Mouse (Mus musculus) cerebellum, postnatal 10 days (tissue): ENCODE measurements around the gene Gm49354.
A peak's percentile ranks its signal among the peaks of the same experiment; 100 is the strongest.
"Not testable (repeated sequence)": the region's sequence is repeated elsewhere in the genome, so short reads cannot be mapped to it uniquely, and the experiment has no call there.

Source experiments
- DNase-seq, 2 experiments: peaks; one replicate each; pipeline ENCODE4 v3.0.0; 2021; ENCODE audit warnings: mixed read lengths in 2 of 2

Gm49354 gene

DNA sequence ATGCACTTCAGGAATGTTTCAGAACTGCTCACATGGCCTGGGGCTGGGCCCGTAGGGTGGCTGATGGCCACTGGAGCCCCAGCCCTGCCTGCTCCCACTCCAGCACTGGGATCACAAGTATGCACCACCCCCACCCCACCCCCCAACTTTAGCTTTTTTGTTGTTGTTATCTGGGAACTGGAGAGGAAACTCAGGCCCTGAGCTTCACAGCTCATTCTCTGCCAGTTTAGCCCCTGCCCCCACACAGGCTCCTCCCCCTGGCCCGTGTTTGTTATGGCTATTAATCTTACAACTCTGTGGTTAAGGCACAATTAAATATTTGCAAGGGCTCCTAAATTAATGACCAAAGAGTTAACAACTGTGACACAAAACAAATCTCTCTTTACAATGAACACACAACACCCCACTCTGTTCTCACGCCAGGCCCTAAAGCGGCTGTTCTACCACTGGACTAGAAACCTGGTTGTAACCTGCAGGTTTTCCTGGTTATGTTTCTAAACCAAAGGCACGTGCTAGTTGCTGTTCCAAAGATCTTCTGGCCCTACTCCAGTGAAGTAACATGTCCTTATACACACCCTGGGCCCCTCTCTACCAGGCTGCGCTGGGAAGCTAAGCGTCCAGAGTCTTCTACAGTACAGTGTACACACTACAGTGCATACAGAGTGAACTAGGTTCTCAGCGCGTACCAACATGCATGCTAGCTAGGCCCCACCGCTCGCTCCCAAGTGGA lies 15.1 kb downstream of the Gm49354 start:
- DNase-seq = no peak

DNA sequence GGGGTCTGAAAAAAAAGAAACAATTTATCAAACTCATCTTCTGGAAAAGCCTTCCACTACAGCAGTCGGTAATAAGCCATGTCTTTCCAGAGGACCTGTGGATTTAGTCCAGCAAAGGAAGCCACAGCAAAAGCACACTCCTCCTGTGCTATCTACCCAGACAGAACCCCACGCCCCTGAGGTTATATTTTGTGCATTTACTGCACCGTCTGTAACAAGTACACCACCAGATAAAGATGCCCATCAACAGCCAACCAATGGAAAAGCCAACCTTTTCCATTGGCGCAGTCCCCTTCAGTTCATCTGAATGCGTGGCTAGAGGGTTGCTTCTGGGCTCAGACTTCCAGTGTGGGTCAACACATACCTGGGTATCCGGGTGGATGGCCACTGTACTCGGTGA lies 19.3 kb downstream of the Gm49354 start:
- DNase-seq = no peak

DNA sequence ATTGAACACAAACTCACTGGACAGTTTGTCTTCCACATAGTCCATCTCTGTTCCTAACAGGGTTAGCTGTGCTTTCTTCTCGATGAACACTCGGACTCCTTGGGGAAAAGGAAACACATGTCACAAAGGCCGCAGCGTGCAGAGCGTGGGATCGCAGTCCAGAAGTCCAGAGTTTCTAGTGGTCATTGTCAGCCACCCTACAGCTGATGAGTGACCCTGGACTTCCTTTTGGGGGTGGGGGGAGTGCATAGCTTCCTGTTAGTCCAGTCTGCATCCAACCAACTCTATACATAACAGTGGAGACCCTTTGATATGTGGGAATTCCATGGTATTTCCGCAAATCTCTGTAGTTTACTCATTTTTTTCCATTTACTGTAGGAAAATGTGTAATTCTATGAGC lies 25.1 kb downstream of the Gm49354 start:
- no peak for DNase-seq

DNA sequence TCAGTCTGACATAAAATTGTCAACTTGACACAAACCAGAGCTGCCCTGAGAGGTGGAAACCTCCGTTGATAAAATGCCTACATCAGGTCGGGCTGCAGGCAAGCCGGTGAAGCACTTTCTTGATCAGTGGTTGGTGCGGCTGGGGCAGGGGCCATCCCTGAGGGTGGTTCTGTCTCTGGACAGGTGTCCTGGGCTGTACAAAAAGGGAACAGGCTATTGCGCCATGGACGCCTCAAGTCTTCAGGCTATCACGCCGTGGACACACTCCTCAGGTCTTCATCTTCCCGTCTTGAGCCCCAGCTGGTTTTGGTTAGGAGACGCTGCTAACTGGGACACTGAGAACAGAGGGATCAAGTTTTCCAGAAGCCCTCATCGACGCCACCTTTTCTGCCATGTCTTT lies 31.7 kb downstream of the Gm49354 start:
- DNase-seq = no peak

DNA sequence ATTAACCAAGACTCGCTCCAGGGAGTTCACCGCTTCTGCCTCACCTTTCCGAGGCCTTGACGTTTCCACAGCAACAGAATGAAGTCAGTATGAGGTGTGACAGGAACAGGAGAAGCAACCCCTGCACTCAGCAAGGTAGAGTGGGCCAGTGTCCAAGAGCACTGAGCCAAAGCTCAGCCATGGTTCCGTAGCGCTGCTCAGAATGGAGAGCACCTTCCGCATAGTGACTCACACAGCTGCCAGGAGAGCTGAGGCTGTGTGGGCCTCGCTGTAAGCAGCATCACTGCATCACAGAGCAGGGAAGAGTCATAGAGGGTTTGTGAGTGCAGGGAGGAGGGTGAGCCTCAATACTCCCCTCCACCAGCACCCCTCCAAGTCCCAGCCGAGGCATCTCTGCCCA lies 35.3 kb downstream of the Gm49354 start, which contains the start of gene 1700014D04Rik:
Gene 1700014D04Rik, minus strand, starts transcription at position 42 of the 400 bp plus-strand sequence.
- DNase-seq = peak; percentile 40 to 44

DNA sequence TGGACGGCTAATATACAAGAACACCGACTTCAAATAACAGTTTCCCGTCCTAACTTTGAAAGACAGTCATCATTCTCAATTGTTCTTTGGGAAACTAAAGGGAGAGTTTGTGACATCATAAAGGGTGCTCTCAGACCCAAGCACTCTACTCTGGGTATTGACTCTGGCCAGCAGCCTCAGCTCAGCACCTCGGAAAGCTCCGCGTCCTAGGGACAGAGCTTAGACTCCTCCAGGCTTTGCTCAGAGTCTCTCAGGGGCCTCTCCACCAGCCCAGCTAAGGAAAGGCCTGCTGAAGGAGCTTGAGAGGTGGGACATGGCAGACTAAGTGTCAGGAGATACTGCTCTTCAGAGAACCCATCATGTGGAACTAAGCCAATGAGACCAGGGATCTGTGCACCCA lies 35.9 kb downstream of the Gm49354 start:
- DNase-seq = no peak

DNA sequence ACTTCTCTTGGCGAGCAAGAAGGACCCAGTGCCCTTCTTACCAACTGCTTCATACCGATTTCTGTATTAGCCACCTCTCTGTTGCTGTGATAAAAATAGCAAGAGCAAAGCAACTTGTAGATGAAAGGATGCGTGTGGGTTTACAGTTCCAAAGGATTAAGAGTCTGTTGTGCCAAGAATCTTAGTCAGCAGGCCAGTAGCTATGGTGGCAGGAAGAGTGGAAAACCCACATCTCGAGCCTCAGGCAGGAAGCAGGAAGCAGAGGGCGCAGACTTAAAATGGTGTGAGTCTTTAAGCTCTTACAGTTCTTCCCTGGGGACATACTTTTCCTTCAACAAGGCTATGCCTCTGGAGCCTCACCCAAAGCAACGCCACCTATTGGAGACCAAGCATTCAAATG lies 36.6 kb downstream of the Gm49354 start:
- no peak for DNase-seq

DNA sequence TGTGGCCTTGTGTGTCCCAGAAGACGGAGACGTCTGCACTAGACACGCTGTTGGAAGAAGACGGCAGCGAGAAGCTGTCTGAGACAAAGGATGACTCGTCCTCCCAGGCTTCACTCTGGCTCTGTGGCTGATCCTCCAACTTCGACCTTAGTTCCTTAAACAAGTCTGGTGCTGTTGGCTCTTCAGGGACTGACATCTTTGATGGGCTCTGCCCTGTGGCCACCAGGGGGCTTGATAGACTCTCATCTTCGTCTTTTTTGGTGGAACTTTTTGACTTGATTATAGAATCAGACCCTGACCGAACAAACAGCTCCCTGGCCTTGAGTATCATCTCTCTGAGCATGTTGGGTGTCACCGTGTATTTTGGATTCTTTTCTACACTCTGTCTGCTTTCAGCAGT lies 40.3 kb downstream of the Gm49354 start:
- DNase-seq = no peak

DNA sequence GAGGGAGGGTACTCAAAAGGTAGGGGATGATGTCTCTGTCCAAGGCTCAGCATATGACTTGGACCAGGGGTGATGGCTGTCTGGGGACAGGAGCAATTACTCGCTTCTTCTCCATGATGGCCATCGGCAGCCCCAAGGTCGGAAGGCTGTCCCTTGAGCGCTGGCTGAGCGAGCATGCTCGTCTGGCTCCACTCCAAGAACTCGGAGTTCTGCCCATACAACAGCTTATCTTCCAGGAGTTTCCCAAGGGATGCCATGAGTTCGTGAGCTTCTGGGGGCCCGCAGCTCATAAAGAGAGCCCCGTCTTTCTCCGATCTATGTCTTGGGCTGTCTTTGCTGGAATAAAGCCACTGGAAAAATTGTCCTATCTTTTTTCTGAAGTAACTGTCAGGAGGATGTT lies 40.9 kb downstream of the Gm49354 start:
- DNase-seq = peak; percentile 45 to 46

DNA sequence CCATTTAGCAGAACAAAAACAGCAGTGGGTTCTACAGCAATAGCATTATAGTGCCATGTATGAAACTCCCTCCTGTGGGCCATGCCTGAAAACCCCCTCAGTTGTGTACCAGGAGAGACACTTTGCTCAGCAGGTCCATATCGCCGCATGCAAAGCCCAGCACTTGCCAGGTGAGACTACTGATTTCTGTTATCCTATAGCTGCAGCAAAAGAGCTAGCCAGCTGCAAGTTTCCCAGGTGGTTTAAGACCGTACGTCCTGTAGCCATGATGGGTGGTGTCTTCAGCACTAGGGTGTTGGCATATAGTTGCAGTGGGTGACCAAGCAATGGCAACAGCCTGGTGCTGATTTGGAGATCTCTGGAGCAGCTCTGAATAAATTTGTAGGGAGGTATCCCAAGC lies 42.6 kb downstream of the Gm49354 start:
- DNase-seq = no peak

DNA sequence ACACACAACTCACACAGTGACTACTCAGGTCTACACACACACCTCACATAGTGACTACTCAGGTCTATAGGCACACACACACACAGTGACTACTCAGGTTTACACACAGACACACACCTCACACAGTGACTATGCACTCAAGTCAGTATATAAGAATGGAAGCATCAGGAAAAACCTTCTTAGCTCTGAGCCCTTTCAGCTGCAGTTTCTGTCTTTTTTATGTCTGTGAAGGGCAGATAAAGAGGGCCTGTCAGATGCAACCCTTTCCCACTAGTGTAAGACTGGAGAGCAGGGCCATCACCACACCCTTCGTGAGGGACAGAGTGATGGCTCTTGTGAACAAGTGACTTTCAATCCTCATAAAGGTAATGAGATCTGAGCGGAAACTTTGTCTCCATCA lies 43.6 kb downstream of the Gm49354 start:
- DNase-seq = no peak

DNA sequence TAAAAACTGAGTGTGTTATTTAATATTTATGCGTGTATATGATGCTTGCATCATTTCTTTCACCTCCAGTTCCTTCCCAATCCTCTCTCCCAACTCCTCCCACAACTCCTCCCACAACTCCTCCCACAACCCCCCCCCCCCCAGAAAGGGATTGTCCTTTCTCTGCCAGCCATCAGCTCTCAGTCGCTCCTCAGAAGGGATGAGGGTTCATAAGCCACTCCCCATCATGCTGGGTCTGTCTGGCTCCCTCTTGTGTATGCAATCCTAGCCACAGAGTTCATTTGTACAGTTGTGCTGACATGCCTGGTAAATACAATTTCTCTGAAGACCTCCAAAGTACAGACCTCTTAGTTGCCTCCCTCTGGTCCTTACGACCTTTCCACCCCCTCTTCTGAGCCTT lies 46.9 kb downstream of the Gm49354 start:
- DNase-seq = no peak

DNA sequence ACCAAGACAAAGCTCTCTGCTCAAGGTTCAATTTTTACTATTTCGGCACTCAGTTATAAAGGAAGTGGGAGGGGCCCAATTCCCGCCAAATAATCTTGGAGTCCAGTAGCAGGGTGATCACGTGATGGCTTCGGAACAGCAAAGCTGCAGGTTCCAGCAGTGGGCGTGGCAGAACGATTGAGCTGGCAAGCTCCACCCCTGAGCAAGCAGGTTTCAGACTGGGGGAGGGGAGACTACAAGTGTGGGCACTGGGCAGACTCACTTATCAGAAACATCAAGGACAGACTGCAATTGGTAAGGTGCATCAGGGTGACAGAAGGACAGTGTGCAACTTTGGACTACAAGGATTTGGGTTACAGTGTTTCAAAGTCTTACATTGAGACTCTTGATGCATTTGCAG lies 47.7 kb downstream of the Gm49354 start:
- DNase-seq = not testable (repeated sequence)

DNA sequence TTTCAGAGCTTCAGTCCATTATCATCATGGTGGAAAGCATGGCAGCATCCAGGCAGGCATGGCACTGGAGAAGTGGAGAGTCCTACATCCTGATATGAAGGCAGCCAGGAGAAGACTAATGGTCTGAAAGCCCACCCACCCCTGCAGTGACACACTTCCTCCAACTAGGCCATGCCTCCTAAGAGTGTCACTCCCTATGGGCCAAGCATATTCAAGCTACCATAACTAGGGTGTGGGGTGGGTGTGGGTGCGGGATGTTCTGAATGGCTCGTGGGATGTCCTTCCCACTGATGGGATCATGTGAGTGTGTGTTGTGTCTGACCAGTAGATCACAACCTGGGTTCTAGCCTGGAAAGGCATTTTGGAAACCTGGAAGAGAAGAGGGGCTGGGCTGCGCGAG lies 48.1 kb downstream of the Gm49354 start:
- DNase-seq = no peak

DNA sequence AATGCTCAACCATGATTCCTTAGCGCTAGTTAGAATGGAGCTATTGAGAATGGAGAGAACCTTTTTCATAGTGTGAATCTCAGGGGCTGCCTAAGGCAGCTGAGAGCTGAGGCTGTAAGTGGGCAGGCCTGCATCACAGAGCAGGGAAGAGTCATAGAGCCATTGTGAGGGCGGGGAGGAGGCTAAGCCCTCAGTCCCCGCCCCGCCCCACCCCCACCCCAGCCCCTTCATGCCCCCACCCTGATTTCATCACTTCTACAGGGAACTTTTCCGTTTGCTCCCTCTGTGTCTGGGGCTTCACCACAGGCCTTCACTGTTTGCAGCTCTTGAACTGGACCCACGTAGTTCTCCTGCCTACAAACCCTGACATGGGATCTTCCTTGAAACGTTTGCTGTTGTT lies 50.4 kb downstream of the Gm49354 start, which contains the start of gene Spata31d1d:
Gene Spata31d1d, minus strand, starts transcription at position 101 of the 400 bp plus-strand sequence.
- DNase-seq = no peak

DNA sequence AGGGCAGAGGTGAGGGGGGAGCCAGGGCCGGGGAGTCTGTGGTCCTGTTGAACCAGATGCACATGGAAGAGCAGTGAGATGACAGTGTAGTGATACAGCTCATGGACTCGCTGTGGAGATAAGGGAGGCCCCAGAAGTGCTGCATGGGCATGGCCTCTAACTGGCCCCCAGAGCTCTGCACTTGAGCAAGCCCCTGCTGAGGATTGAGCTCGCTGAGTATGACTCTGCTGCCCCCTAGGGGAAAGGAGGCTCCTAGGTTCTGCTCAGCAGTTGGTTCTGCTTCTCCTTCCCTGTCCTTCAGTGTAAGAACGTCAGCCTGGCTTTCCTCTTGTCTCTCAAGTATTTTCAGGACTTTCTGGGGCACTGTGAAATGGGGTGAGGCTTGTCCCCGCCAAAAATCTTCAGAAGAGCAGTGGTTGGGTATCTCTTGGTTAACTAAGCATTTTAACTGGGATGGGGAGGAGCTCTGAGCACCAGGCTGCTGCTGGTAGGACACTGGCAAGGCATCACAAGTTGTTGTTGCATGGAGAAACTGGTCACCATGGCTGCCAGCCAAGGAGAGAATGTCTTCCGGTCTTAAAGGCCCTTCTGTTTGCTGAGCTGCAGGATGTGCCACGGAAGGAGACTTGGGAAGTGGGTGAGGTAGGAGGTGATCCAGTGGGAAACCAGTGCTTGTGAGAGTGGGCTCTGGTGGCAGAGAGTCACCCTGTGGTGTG lies 53.5 kb downstream of the Gm49354 start:
- DNase-seq = peak; percentile 90 to 94

DNA sequence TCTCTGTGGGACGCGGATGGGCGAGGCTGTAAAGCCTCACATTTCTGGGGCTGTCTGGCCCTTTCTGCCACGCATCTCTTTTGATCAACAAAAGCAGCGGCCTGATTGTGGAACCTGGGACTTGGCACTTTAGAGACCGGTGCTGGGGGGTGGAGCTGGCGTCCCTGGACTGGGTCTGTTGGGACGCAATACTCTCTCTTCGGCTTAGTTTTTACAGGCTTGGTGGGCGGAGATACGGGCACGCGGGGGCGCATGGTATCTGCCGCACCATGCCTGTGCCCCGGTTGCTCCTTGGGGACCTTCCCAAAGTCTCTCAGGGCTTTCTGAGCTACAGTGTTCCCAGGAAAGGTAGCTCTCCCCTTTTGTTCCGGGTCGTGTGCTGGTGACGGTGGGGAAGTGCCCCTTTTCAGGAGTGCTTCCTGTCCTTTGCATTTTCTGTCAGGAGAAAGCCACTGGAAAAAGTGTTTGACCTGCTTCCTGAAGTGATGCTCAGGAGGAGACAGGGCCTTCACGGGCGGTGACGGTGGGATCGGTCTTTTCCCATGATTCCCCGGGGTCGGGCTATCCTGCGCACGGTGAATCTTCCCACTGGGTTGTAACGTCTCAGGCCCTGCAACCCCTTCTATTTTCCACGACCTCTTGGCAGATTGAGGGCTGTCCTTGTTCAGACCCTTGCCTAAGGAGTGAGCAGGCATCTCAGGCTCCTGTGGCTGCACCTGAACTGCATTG lies 55.7 kb downstream of the Gm49354 start:
- no peak for DNase-seq

DNA sequence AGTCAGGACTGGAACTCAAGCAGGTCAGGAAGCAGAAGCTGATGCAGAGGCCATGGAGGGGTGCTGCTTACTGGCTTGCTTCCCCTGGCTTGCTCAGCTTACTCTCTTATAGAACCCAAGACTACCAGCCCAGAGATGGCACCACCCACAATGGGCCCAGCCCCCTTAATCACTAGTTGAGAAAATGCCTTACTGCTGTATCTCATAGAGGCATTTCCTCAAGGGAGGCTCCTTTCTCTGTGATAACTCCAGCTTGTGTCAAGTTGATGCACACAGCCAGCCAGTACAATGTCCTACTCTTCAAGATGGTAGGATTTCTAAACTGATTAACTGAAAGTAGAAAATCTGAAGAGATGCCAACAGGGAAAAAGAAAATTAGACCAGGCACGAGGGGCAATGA lies 60.0 kb downstream of the Gm49354 start:
- DNase-seq = not testable (repeated sequence)

DNA sequence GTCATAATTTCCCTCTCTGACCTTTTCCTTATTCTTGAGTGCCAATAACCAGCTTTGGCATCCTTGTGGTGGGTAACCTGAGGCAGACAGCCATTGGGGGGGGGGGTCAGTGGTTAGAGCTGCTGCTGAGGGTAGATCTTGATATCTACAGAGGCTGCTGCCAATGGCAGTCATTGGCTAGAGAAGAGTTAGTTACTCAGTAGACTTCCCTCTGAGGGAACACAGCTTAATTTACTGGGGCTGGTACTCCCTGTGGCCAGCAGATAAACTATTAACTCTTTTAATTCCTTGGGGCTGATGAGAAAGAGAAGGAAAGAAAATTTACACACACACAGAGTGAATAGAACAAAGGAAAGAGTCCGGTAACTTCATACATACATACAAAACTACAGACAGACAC lies 62.6 kb downstream of the Gm49354 start:
- DNase-seq = no peak

DNA sequence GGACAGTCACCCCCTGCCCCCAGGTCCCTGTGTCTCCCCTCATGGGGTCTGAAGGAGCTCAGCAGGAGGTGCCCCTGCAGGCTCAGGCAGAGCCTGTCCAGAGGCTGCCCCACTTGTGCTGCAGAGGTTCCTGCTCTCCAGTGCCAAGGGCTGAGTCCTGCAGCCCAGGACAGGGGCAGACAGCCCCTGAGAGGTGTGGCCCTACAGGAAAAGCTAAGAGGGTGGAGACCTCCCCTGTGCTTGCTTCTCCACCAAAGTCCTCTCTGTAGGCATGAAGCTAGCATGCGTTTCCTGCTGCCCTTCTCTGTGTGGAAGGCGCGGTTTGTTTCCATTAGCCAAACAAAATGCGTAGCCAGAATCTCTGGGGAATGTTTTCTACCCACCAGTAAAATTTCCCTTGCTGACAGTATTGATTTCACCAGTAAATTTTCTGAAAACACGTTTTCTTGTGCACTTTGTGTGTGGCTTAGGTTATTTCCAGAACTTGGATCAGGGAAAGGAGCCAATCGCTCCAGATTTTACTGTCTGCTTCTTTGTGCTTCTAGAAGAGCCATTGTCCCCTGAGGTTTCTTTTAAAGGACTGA lies 63.1 kb downstream of the Gm49354 start:
- not testable (repeated sequence) for DNase-seq

DNA sequence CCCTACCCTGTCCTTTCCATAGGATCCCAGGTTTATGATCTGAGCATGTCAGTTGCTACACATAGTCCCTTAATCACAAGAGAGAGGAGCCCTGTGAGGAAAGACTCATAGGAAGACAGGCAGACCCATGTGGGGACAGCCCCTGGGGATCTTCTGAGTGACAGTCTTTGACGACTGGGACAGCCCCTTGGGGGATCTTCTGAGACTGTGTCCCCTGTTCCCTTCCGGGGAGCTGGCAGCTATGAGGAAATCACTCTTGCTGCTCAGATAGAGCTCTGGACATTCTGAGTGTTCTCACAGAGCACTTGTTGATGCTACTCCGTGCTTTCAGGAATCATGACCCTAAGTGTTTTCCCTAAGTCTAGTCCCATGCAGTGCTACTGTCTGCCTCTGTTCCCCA lies 68.3 kb downstream of the Gm49354 start:
- no peak for DNase-seq

DNA sequence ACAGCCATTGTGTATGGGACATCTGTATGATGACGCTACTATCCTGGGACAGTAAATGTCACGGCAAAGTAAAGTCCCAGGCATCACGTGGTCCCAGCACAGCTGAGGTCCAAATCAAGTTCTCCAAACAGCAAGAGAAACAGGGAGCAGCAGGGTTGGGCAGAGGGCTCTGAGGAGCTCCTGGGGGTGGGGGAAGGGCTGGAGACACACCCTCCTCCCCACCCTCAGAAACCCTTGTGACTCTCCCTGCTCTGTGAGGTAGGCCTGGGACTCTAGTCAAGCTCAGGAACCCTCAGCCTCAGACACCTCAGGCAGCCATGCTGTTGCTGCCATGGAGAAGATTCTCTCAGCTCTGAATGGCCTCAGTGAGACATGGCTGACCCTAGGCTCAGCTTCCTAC lies 70.1 kb downstream of the Gm49354 start, which contains the start of gene Spata31d1b:
Gene Spata31d1b, plus strand, starts transcription at position 301 of the 400 bp plus-strand sequence.
- not testable (repeated sequence) for DNase-seq

DNA sequence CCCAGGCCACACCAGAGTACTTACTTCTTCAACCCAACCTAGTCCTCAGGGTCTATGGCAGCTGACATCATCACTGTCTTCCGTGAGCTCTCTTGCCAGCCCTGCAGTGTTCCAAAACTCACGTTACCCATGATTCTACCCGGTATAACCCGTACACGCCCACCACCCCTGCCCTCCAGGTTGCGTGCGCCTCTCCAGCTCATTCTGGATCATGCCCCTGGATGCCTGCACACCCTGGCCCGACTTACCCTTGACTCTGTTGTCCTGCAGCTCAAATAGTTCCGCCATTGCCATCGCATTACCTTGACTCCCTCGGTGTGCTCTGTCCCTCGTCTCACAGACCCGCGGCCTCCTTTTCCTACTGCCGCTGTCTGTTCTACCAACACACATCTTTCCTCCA lies 71.8 kb downstream of the Gm49354 start, which contains the start of gene Spata31d1a:
Gene Spata31d1a, minus strand, starts transcription at position 101 of the 400 bp plus-strand sequence.
- no peak for DNase-seq
